Mouse (Mus musculus): Measurements from ENCODE around the gene Sipa1l3.

DNA sequence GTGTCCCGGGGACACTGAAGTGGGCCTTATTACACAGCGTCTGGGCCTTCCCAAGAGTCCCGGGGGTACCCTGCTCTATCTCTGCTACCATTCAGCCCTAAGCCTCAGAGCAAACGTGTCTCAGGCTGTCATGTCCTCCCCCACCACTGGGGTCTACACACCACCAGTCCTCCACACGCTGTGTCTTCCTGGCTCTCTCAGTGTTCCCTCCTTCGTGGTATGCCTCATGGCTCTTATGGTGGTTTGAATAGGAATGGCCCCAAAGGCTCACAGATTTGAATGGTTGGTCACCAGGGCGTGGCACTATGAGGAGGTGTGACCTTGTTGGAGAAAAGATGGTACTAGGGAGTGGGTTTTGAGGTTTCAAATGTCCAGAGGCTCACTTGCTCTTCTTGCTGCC lies 43.4 kb downstream of the Sipa1l3 start:
- TF ChIP-seq POLR2A (IDR thresholded peaks at IDR 0.05; ENCODE audit: insufficient read length, low read depth) (no peak), POLR2AphosphoS2 (IDR thresholded peaks at IDR 0.05; ENCODE audit: insufficient read length, low read depth) (no peak)
